Mouse (Mus musculus) testis, postnatal 14 days (tissue): ENCODE data around the gene Tcf12.

ENCODE experiments used
- DNase-seq: peaks from one replicate; pipeline ENCODE4 v3.0.0; 2021; ENCODE audit warnings: low spot score

The Tcf12 gene

GRCm38 (mm10) chr9:72085017-72085416 is 26.7 kb downstream of the Tcf12 start:
- DNase-seq = no peak

DNA sequence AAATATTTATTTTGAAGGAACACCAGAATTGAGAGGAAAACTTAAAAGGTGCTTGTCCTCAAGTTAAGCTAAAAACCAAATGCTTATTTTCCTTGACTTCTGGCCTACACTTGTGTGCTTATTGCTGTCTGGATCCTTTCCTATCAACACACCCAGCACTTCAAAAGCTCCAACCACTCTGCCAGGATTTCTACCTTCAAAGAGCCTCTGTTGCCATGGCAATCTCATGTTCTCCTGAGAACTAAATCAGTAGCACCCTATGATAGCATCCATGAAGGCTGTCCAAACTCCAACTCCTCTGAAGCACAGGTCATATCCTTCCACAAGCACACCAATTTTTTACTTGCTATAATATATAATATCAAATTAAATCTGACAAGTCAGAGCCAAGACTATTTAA is 27.5 kb downstream of the Tcf12 start:
- no peak for DNase-seq

DNA sequence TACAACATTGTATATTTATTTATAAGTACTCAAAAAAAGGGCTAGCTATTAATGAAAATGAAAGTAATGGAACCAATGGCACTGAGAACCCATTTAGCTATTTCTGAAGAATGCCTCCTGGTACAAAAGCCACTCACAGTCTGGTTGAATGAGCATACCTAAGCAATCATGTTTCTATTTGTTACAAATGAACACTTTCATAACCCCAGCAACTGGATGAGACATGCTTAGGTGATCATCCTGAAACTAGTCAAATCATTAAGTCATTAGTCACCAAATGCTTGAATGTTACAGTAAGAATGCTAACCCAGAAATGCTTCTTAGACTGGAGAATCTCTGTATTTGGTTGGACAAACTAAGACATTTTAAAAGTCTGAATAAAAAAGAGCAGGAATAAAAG is 35.5 kb downstream of the Tcf12 start:
- no peak for DNase-seq

DNA sequence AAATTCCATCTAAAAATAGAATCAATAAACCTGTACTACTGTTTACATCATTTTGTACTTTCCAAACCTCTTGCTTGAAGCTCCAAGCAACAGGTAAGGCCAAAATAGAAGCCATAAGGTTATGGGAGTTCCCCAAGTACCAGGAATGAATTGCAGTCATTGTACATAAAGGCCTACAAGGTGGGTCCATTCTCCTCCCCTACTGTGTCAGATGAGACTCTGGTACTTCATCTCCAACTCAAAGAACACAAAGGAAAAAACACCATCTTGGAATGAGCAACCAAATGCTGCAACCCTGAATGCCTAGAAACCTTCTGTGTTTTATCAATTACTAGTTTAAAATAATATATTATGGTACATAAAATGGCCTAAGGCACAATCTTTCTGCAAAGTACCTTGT is 45.5 kb downstream of the Tcf12 start:
- DNase-seq = no peak

DNA sequence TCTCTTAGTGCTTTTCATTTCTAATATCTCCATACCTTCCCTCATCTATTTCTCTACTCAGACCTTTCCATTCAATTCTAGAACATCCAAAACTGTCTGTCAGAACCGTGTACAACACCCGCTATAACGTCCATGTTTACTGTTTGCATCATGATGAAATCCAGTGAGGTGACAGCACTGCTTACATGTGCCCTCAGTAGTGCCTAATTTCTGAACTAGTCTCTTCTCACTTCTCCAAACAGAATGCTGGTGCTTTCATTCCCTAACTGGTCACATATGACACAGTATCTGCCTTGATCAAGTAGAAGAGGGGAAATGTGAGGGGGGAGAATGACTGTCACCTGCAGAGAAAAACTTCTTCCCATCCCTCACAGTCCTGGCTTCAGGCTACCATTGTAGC is 58.5 kb downstream of the Tcf12 start:
- no peak for DNase-seq

GRCm38 (mm10) chr9:72040156-72040555 is 71.5 kb downstream of the Tcf12 start:
- DNase-seq = no peak

DNA sequence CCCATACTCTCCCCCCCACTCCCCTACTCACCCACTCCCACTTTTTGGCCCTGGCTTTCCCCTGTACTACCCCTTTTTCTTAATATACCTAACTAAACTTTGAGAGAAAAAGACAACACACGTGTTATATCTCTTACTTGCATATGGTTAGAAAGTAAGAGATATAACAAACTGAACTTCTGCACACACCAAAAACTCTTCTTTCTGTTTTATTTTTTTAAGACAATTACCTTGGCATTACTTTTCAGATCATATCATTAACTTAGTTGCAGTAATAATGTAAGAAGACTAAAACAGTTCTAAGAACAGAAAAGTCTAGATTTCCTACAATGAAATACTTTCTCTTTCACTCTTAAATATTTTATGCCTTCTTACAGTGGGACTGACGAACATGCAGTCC is 72.3 kb downstream of the Tcf12 start:
- no peak for DNase-seq

DNA sequence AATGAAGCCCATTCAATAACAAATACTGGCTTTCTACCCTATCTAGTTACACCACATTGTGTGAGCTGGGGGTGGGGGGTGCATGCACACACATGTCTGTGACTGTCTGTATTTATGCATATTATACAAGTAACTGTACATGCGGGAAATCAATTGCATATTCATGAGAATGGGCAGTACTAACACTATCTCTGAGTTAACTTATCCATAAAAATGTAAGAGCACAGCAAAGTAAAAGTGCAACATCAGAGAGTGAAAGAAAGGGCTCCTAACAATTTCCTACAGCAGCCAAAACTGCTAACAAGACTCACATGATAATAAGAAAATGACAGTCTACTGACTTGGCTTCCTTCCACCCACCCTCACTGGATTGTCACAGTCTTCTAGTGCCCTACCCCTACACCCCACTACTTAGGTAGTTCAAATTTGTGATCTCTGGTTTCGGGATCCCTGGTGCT is 74.6 kb downstream of the Tcf12 start:
- no peak for DNase-seq

GRCm38 (mm10) chr9:72036257-72036656 is 75.4 kb downstream of the Tcf12 start:
- DNase-seq = no peak

- DNase-seq = no peak
Measured at GRCm38 (mm10) chr9:72033271-72033670, 78.4 kb downstream of the Tcf12 start.

DNA sequence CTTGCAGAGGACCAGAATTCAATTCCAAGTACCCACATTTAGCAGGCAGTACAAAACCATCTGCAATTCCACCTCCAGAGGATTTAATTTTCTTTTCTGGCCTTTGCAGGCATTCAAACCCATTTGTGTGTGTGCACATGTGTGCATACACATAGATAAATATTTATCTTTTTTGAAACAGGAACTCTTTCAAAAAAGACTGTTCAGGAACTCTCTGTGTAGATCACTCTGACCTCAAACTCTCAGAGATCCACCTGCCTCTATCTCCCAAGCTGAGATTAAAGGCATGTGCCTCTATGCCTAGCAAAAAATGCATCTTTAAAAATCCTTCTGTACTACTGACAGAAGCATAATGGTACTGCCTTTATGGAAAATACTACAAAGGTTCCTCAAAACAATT is 81.4 kb downstream of the Tcf12 start:
- no peak for DNase-seq

DNA sequence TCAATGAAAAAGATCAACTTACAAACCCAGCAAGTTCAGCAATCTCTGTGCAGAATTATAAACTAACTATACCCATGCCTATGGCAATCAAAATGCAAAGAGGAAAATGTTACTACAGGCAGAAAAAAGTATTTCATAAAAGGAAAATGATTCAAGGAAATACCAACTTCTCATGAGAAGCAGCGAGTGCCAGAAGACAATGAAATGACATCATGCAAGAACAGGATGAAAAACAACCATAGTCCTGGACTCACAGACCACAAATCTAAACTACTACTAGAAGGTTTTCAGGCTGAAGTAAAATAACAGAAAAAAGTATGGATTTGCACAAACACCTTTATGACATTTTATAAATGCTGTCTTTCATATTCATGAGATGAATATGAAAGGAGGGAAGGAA is 82.1 kb downstream of the Tcf12 start:
- DNase-seq = no peak

DNA sequence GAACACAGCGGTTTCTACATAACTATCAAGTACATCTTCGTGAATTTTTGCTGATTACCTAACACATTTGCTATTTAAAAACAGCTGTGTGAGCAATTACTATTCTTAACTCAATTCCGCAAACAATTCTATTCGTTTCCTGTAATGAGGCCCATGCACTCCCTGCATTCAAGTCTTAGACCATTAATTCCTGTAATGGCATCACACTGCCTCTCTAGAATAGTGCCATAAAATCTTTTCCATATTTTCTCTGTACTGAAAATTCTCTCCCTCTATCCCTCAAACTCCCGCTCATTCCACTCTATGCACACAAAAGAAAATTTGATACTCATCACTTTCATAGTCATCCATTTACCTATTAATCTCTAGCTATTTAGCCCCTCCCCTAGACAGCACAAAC is 88.4 kb downstream of the Tcf12 start:
- DNase-seq = no peak

GRCm38 (mm10) chr9:72021512-72021911 is 90.2 kb downstream of the Tcf12 start:
- DNase-seq = no peak

- no peak for DNase-seq
Measured at GRCm38 (mm10) chr9:72016021-72016420, 95.7 kb downstream of the Tcf12 start.

DNA sequence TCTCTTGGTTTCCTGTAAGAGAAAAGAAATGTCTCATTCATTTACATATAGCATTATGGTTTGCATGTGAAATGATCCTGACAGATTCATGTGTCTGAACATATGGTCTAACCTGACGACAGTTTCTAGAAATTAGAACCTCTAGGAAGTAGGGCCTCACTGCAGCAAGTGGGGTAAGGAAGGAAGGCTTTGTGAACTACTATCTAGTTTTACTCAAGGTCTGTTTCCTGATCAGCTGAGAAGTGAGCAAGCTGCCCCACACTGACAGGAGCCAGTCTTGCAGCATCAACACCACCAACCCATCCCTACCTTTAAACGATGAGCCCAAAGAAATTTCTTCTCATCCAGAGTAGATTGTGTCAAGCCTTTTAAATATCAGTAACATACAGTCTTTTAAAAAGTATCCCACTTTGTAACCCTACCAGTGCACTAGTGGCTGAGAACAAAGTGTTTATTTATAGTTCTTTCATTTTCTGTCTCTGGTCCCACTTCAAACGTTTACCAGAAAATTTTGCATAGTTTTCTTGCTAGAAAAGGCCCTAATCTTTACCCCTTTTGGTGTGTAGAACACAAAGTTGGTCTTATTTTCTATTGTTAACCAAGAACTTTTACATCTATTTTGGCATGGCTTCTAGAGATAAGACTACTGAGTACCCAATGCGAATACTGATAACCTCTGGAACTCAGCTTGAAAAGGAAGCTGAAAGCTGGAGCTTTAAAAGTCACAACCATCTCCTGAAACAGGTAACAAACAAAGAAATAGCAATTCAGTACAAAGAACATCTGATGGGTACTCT is 96.9 kb downstream of the Tcf12 start:
- DNase-seq = no peak

GRCm38 (mm10) chr9:72013541-72013940 is 98.1 kb downstream of the Tcf12 start:
- DNase-seq = no peak

GRCm38 (mm10) chr9:72008634-72009033 is 103.0 kb downstream of the Tcf12 start:
- no peak for DNase-seq

- no peak for DNase-seq
Measured at GRCm38 (mm10) chr9:71991147-71991546, 120.5 kb downstream of the Tcf12 start.

GRCm38 (mm10) chr9:71990376-71990775 is 121.3 kb downstream of the Tcf12 start:
- DNase-seq = no peak

GRCm38 (mm10) chr9:71989663-71990062 is 122.0 kb downstream of the Tcf12 start:
- no peak for DNase-seq

- DNase-seq = no peak
Measured at GRCm38 (mm10) chr9:71986716-71987115, 125.0 kb downstream of the Tcf12 start.

DNA sequence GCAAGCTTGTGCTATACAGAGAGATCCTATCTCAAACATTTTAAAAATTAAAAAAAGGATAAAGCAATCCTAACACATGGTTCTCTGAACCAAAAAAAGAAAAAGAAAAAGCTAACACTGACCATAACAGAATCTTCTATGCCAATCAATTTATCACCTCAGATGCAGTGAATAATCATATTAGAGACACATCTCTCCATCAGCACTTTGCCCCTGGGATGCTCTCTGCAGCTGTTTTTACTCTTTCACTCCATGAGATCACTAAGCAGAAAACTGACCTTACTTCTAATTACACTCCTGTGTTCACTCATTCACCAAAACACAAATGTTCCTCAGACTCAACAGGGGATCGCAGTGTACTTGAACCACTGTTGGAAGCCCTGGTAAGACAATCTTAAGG is 128.8 kb downstream of the Tcf12 start:
- DNase-seq = no peak

DNA sequence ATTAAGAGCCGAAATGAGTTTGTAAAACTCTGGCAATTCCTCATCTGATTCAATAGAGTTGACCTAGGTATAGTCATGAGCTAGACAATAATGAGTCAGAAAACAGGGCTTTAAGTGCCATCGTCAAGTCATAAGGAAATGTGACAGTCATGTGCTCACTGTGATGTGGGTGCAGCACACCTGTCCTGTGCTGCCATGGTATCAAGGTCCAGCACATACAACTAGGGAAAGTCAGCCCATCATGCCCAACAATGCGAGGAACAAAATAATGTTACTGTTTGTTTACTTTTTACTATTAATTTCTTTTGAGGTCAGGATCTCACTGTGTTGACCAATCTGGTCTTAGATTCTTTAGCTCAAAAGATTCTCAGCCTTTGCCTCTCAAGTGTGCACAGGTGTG is 130.6 kb downstream of the Tcf12 start:
- no peak for DNase-seq
